Mouse (Mus musculus) MEL (cell line): ENCODE results near the gene Cnga1. TPM values are rescaled to one million over a fixed set of nuclear protein-coding genes. Genes with fewer than 3 reads are reported as not detected.

Experiments
- DNase-seq: peaks from one replicate; pipeline ENCODE4 v3.0.0; 2011; ENCODE audit warnings: low read depth, low spot score
- H3K27ac ChIP-seq: 2 replicates; pipeline ENCODE4 v1.5.1; 2012; ENCODE audit warnings: low read depth, mild to moderate bottlenecking, control low read depth, low read length, moderate library complexity; ENCODE audit not compliant: control insufficient read depth
- H3K27me3 ChIP-seq, 2 experiments: fragments of 150-350 bp in 1 of 2; sonication (generic) in 1 of 2; 2 replicates each; pipeline ENCODE4 v1.6.1; 2012; ENCODE audit warnings: low read length in 2 of 2, mild to moderate bottlenecking in 2 of 2, improper control_type of control experiment in 1 of 2, moderate library complexity in 1 of 2; ENCODE audit not compliant: insufficient read depth in 2 of 2, control insufficient read depth in 1 of 2
- H3K36me3 ChIP-seq, 2 experiments: 2 replicates each; pipeline ENCODE4 v1.6.1; 2012 to 2014; ENCODE audit warnings: low read length in 2 of 2, improper control_type of control experiment in 1 of 2, inconsistent platforms in 1 of 2, mild to moderate bottlenecking in 1 of 2; ENCODE audit not compliant: insufficient read depth in 2 of 2, control insufficient read depth in 1 of 2
- H3K4me1 ChIP-seq, 2 experiments: fragments of 150-350 bp in 1 of 2; sonication (generic) in 1 of 2; 2 replicates each; pipeline ENCODE4 v1.6.1; 2012; ENCODE audit warnings: low read length in 2 of 2, improper control_type of control experiment in 1 of 2, mild to moderate bottlenecking in 1 of 2; ENCODE audit not compliant: insufficient read depth in 2 of 2, control insufficient read depth in 1 of 2
- H3K4me3 ChIP-seq, 2 experiments: fragments of 150-350 bp in 1 of 2; sonication (generic) in 1 of 2; 2 replicates each; pipeline ENCODE4 v1.5.1; 2012; ENCODE audit warnings: low read depth in 2 of 2, low read length in 2 of 2, mild to moderate bottlenecking in 2 of 2, moderate library complexity in 2 of 2, control low read depth in 1 of 2, improper control_type of control experiment in 1 of 2; ENCODE audit not compliant: control insufficient read depth in 1 of 2, insufficient read depth in 1 of 2
- H3K79me2 ChIP-seq: 2 replicates; pipeline ENCODE4 v1.6.1; 2012; ENCODE audit warnings: mild to moderate bottlenecking, low read length, moderate library complexity; ENCODE audit not compliant: control insufficient read depth, poor library complexity, insufficient read depth
- H3K9ac ChIP-seq: 2 replicates; pipeline ENCODE4 v1.6.1; 2012; ENCODE audit warnings: low read depth, mild to moderate bottlenecking, control low read depth, low read length, moderate library complexity; ENCODE audit not compliant: control insufficient read depth, poor library complexity, severe bottlenecking
- H3K9me3 ChIP-seq: fragments of 150-350 bp; sonication (generic); replicated peaks from 2 replicates; pipeline ENCODE4 v1.6.1; 2012; ENCODE audit warnings: mild to moderate bottlenecking, low read length, improper control_type of control experiment, moderate library complexity; ENCODE audit not compliant: insufficient read depth
- CHD2 ChIP-seq: IDR thresholded peaks from 2 replicates; pipeline ENCODE4 v1.6.1; 2011; ENCODE audit warnings: low read length, improper control_type of control experiment
- CTCF ChIP-seq, 3 experiments: IDR thresholded peaks in 2 of 3; conservative IDR thresholded peaks in 1 of 3; 2 replicates each; pipeline ENCODE4 v1.5.1; 2011 to 2012; ENCODE audit warnings: low read length in 3 of 3, low read depth in 2 of 3, mild to moderate bottlenecking in 2 of 3, improper control_type of control experiment in 1 of 3, inconsistent platforms in 1 of 3, mixed read lengths in 1 of 3, moderate library complexity in 1 of 3; ENCODE audit not compliant: control insufficient read depth in 1 of 3, insufficient read depth in 1 of 3, poor library complexity in 1 of 3, severe bottlenecking in 1 of 3
- EP300 ChIP-seq, 2 experiments: IDR thresholded peaks; 2 replicates each; pipeline ENCODE4 v1.6.1; 2011; ENCODE audit warnings: improper control_type of control experiment in 2 of 2, low read length in 2 of 2, low read depth in 1 of 2, mild to moderate bottlenecking in 1 of 2
- GABPA ChIP-seq: IDR thresholded peaks from 2 replicates; pipeline ENCODE4 v1.6.1; 2012; ENCODE audit warnings: low read depth, mild to moderate bottlenecking, inconsistent platforms, low read length, improper control_type of control experiment, moderate library complexity
- GATA1 ChIP-seq: IDR thresholded peaks from 2 replicates; pipeline ENCODE4 v1.6.1; 2011; ENCODE audit warnings: low read depth, low read length, improper control_type of control experiment
- HCFC1 ChIP-seq: IDR thresholded peaks from 2 replicates; pipeline ENCODE4 v1.6.1; 2012; ENCODE audit warnings: low read depth, mild to moderate bottlenecking, inconsistent platforms, low read length, improper control_type of control experiment, moderate library complexity
- JUND ChIP-seq: IDR thresholded peaks from 2 replicates; pipeline ENCODE4 v1.6.1; 2011; ENCODE audit warnings: low read depth, mild to moderate bottlenecking, improper control_type of control experiment, low read length
- KAT2A ChIP-seq: conservative IDR thresholded peaks from 2 replicates; pipeline ENCODE4 v1.6.1; 2012; ENCODE audit warnings: low read depth, low read length, improper control_type of control experiment, inconsistent platforms
- MAX ChIP-seq: IDR thresholded peaks from 2 replicates; pipeline ENCODE4 v1.6.1; 2011; ENCODE audit warnings: low read length, improper control_type of control experiment
- MXI1 ChIP-seq: IDR thresholded peaks from 2 replicates; pipeline ENCODE4 v1.6.1; 2011; ENCODE audit warnings: mild to moderate bottlenecking, low read depth, low read length, improper control_type of control experiment
- MYB ChIP-seq: IDR thresholded peaks from 2 replicates; pipeline ENCODE4 v1.6.1; 2011; ENCODE audit warnings: mild to moderate bottlenecking, low read depth, low read length, improper control_type of control experiment
- NELFE ChIP-seq: IDR thresholded peaks from 2 replicates; pipeline ENCODE4 v1.6.1; 2011; ENCODE audit warnings: low read depth, low read length, improper control_type of control experiment
- POLR2A ChIP-seq, 2 experiments: IDR thresholded peaks; 2 replicates each; pipeline ENCODE4 v1.6.1; 2011 to 2012; ENCODE audit warnings: low read length in 2 of 2, mild to moderate bottlenecking in 2 of 2, control low read depth in 1 of 2, improper control_type of control experiment in 1 of 2, low read depth in 1 of 2, moderate library complexity in 1 of 2; ENCODE audit not compliant: control insufficient read depth in 1 of 2, insufficient read depth in 1 of 2, poor library complexity in 1 of 2
- POLR2AphosphoS2 ChIP-seq: IDR thresholded peaks from 2 replicates; pipeline ENCODE4 v1.6.1; 2011; ENCODE audit warnings: low read length, improper control_type of control experiment
- POLR2AphosphoS5 ChIP-seq: IDR thresholded peaks from 2 replicates; pipeline ENCODE4 v1.6.1; 2012; ENCODE audit warnings: low read depth, borderline replicate concordance, mild to moderate bottlenecking, inconsistent platforms, low read length, moderate library complexity, mixed read lengths
- SIN3A ChIP-seq: IDR thresholded peaks from 2 replicates; pipeline ENCODE4 v1.6.1; 2012; ENCODE audit warnings: low read length, improper control_type of control experiment, inconsistent platforms
- SMC3 ChIP-seq: IDR thresholded peaks from 2 replicates; pipeline ENCODE4 v1.6.1; 2011; ENCODE audit warnings: low read depth, low read length, improper control_type of control experiment
- TAL1 ChIP-seq: IDR thresholded peaks from 2 replicates; pipeline ENCODE4 v1.6.1; 2012; ENCODE audit warnings: mild to moderate bottlenecking, inconsistent platforms, low read length, moderate library complexity, mixed read lengths
- TCF12 ChIP-seq: IDR thresholded peaks from 2 replicates; pipeline ENCODE4 v1.6.1; 2014; ENCODE audit warnings: low read depth, mild to moderate bottlenecking, inconsistent platforms, low read length, improper control_type of control experiment, moderate library complexity
- UBTF ChIP-seq: IDR thresholded peaks from 2 replicates; pipeline ENCODE4 v1.6.1; 2012; ENCODE audit warnings: low read depth, mild to moderate bottlenecking, inconsistent platforms, low read length, improper control_type of control experiment, moderate library complexity, borderline replicate concordance; ENCODE audit not compliant: insufficient read depth
- USF1 ChIP-seq: IDR thresholded peaks from 2 replicates; pipeline ENCODE4 v1.6.1; 2014; ENCODE audit warnings: low read depth, mild to moderate bottlenecking, inconsistent platforms, low read length, improper control_type of control experiment, moderate library complexity
- USF2 ChIP-seq, 2 experiments: IDR thresholded peaks; 2 replicates each; pipeline ENCODE4 v1.6.1; 2011 to 2012; ENCODE audit warnings: improper control_type of control experiment in 2 of 2, low read length in 2 of 2, borderline replicate concordance in 1 of 2, inconsistent platforms in 1 of 2, low read depth in 1 of 2, mild to moderate bottlenecking in 1 of 2; ENCODE audit not compliant: insufficient read depth in 1 of 2
- ZMIZ1 ChIP-seq: IDR thresholded peaks from 2 replicates; pipeline ENCODE4 v1.6.1; 2012; ENCODE audit warnings: low read depth, mild to moderate bottlenecking, inconsistent platforms, low read length, improper control_type of control experiment, moderate library complexity
- ZNF384 ChIP-seq: IDR thresholded peaks from 2 replicates; pipeline ENCODE4 v1.6.1; 2012; ENCODE audit warnings: low read depth, mild to moderate bottlenecking, inconsistent platforms, low read length, improper control_type of control experiment
- polyA plus RNA-seq, 2 experiments: library from polyadenylated mRNA; stranded (reverse) in 1 of 2; unstranded in 1 of 2; fragments of >175 nt in 1 of 2; fragments of >200 nt in 1 of 2; gene quantifications; 2 replicates each; pipeline versions ENCODE4 v1.2.1 to v1.2.4; 2012; ENCODE audit warnings: low replicate concordance in 2 of 2, low read depth in 1 of 2; ENCODE audit not compliant: insufficient read length in 2 of 2, insufficient read depth in 1 of 2, missing spikeins in 1 of 2
- total RNA-seq: library from RNA; depleted of rRNA; stranded (reverse); fragments of 300-350 nt; gene quantifications from 2 replicates; pipeline ENCODE4 v1.2.3, GENCODE M21; 2012

The Cnga1 gene
- total and polyA plus RNA-seq, 3 experiments, result 0.04 TPM; not detected in 2

GRCm38 (mm10) chr5:72559544-72560049 lies 84.5 kb downstream of the Cnga1 start, which contains the start of gene Nfxl1 (continued):
- peak; percentile 97 for TF ChIP-seq MXI1
- no peak for TF ChIP-seq GATA1
- TF ChIP-seq USF1, result 0 out of 2 replicates have a peak, but pooled peaks have one; percentile 33
- no peak for TF ChIP-seq JUND
- no peak for TF ChIP-seq CTCF (IDR thresholded peaks at IDR 0.05 in 2 of 3, conservative IDR thresholded peaks at IDR 0.05 in 1 of 3; ENCODE audit: control insufficient read depth in 1 of 3, insufficient read depth in 1 of 3, low read depth in 2 of 3, low read length in 3 of 3, poor library complexity in 1 of 3, severe bottlenecking in 1 of 3)
- peak; percentile 74 for TF ChIP-seq MAX
- peak; percentile 84; the same call in 1 of the 2 replicates for TF ChIP-seq ZMIZ1

GRCm38 (mm10) chr5:72558716-72559526 lies 85.2 kb downstream of the Cnga1 start:
- TF ChIP-seq GABPA (no peak), CHD2 (no peak), UBTF (no peak), POLR2A (IDR thresholded peaks at IDR 0.05; ENCODE audit: control insufficient read depth in 1 of 2, insufficient read depth in 1 of 2, low read depth in 1 of 2, low read length in 2 of 2, poor library complexity in 1 of 2) (0 out of 4 replicates have a peak, but pooled peaks of 1 of the 2 experiments have one; percentile 21), CTCF (IDR thresholded peaks at IDR 0.05 in 2 of 3, conservative IDR thresholded peaks at IDR 0.05 in 1 of 3; ENCODE audit: control insufficient read depth in 1 of 3, insufficient read depth in 1 of 3, low read depth in 2 of 3, low read length in 3 of 3, poor library complexity in 1 of 3, severe bottlenecking in 1 of 3) (no peak), SMC3 (no peak), POLR2AphosphoS5 (no peak), KAT2A (no peak), NELFE (no peak), JUND (no peak), ZMIZ1 (no peak), MXI1 (no peak), TAL1 (peak; percentile 55), EP300 (IDR thresholded peaks at IDR 0.05; ENCODE audit: low read depth in 1 of 2, low read length in 2 of 2) (no peak), USF1 (no peak), ZNF384 (no peak), MYB (no peak), SIN3A (peak; percentile 22; the same call in 1 of the 2 replicates), USF2 (IDR thresholded peaks at IDR 0.05; ENCODE audit: borderline replicate concordance in 1 of 2, insufficient read depth in 1 of 2, low read depth in 1 of 2, low read length in 2 of 2) (no peak), GATA1 (no peak), HCFC1 (peak; percentile 13; the same call in 1 of the 2 replicates), POLR2AphosphoS2 (no peak), TCF12 (no peak)
- Histone ChIP-seq H3K27me3 (no peaks in the 10 kb centered on the region), H3K4me3 (peak overlapping the region; percentile 77 to 100), H3K36me3 (peaks cover 5 to 30% of the 10 kb centered on the region in 2 experiments), H3K9ac (peak overlapping the region; percentile 97), H3K27ac (peak overlapping the region; percentile 59; the same call in 1 of the 2 replicates), H3K79me2 (peaks cover 11% of the 10 kb centered on the region), H3K4me1 (peaks cover 4 to 11% of the 10 kb centered on the region in 2 experiments), H3K9me3 (no peaks in the 10 kb centered on the region)
- peak; percentile 50 for DNase-seq
